ENCODE assay signal across 8 mouse cellular contexts in genomic region chr4:117836204-117836767, GRCm38 (mm10). TPM values are rescaled to one million over a fixed set of nuclear protein-coding genes. Genes with fewer than 3 reads are reported as not detected.
DNase-seq lines count a peak whose midpoint lies in the region; ATAC-seq lines count a peak whose summit lies in the region.

No protein-coding gene starts in this region.

- H3K4me1 ChIP-seq in intestine, embryonic 14.5 days (replicated peaks; ENCODE audit: control insufficient read depth, insufficient read depth, low read length), result peaks cover 5% of the 10 kb centered on the region

- no peaks in the 10 kb centered on the region for H3K27me3 ChIP-seq in intestine, embryonic 14.5 days (replicated peaks; ENCODE audit: control insufficient read depth, insufficient read depth, low read length)

- peak overlapping the region; percentile 90 for H3K27ac ChIP-seq in intestine, embryonic 14.5 days (ENCODE audit: low read depth)

- under 1% methylated on average over 42 of the region's 48 CpGs for WGBS in intestine, embryonic 14.5 days

- H3K4me2 ChIP-seq in intestine, embryonic 14.5 days (ENCODE audit: low read length), result peak overlapping the region; percentile 77

- peak; percentile 87 for ATAC-seq in intestine, embryonic 14.5 days (replicated peaks; ENCODE audit: low FRiP score, low TSS enrichment, low read depth)
- ATAC-seq in megakaryocyte-erythroid progenitor cell, adult 5-6 weeks (replicated peaks; ENCODE audit: low FRiP score, low TSS enrichment, poor library complexity, severe bottlenecking), result peak; percentile 61

- DNase-seq in adrenal gland, adult 18-20 months (ENCODE audit: low spot score in 2 of 2), result peak; percentile 86 to 92
- peak; percentile 95 for DNase-seq in embryo, embryonic 10.5 days (ENCODE audit: low spot score)
- DNase-seq in gastrocnemius, postnatal 14 days, result peak; percentile 84
- peak; percentile 97 for DNase-seq in intestine, embryonic 14.5 days (ENCODE audit: low spot score)
- peak; percentile 85 to 87 for DNase-seq in left cerebral cortex, postnatal 14 days (ENCODE audit: low spot score in 2 of 2)
- DNase-seq in right cerebral cortex, postnatal 14 days, result peak; percentile 92
- DNase-seq in urinary bladder, postnatal 25 days (ENCODE audit: low spot score), result peak; percentile 89

- H3K36me3 ChIP-seq in intestine, embryonic 14.5 days (ENCODE audit: control insufficient read depth, insufficient read depth, low read length), result no peaks in the 10 kb centered on the region

- intact Hi-C loops in gastrocnemius, postnatal 14 days (cut with DNase I; ENCODE audit: low total_unique reads), result loop anchor here (10.0 kb wide), 1 partner anchor 79 kb away; the partner anchor contains the start of gene Ipo13
- intact Hi-C loops in left cerebral cortex, postnatal 14 days (cut with DNase I), result loop anchor here (2.0 to 10.0 kb wide), 2 partner anchors 23 to 249 kb away; no protein-coding TSS in a partner anchor

- peak overlapping the region; percentile 76 for H3K4me3 ChIP-seq in intestine, embryonic 14.5 days (ENCODE audit: low read depth, low read length)

- H3K9me3 ChIP-seq in intestine, embryonic 14.5 days (ENCODE audit: control insufficient read depth, low read length), result no peaks in the 10 kb centered on the region

- peak overlapping the region; percentile 74 for H3K9ac ChIP-seq in intestine, embryonic 14.5 days (ENCODE audit: low read length)

RNA-seq across cellular contexts. Expression of gene Slc6a9, which starts 2.0 kb away (rescaled TPM):
- total RNA-seq in adrenal gland, adult 18-20 months (2021), result 10 to 100 TPM in 1 of 2 experiments, 1 to 10 TPM in 1; 6.5 to 11.8 TPM
- total RNA-seq in gastrocnemius, postnatal 14 days (2021), result 1 to 10 TPM; 4.0 to 6.2 TPM
- 9.5 and 11.7 TPM in 2 replicates for polyA plus RNA-seq in intestine, embryonic 14.5 days (2014; fragmentation: Nextera tagmentation; extraction: Ambion mirVana)
- total RNA-seq in left cerebral cortex, postnatal 14 days (2021), result 10 to 100 TPM; 32.4 to 33.5 TPM
- 0.68 and 4.9 TPM in 2 replicates for total RNA-seq in megakaryocyte-erythroid progenitor cell, adult 5-6 weeks (2014; fragmentation: Nextera tagmentation)
- 0.23 TPM in 1 of 2 replicates, not detected in the other for total RNA-seq in megakaryocyte-erythroid progenitor cell, adult 5-6 weeks (2017)

RNA-seq across cellular contexts. Expression of gene Ccdc24, which starts 36.1 kb away (rescaled TPM):
- total RNA-seq in adrenal gland, adult 18-20 months (2021), result under 1 TPM; 0.70 to 0.99 TPM
- total RNA-seq in gastrocnemius, postnatal 14 days (2021), result under 1 TPM; 0.39 to 0.47 TPM
- polyA plus RNA-seq in intestine, embryonic 14.5 days (2014; fragmentation: Nextera tagmentation; extraction: Ambion mirVana), result 1.1 and 1.9 TPM in 2 replicates
- 1 to 10 TPM; 2.1 to 2.8 TPM for total RNA-seq in left cerebral cortex, postnatal 14 days (2021)
- total RNA-seq in megakaryocyte-erythroid progenitor cell, adult 5-6 weeks (2014; fragmentation: Nextera tagmentation), result not detected in 2 replicates
- not detected in 2 replicates for total RNA-seq in megakaryocyte-erythroid progenitor cell, adult 5-6 weeks (2017)

RNA-seq across cellular contexts. Expression of gene B4galt2, which starts 47.0 kb away (rescaled TPM):
- 10 to 100 TPM in 1 of 2 experiments, 1 to 10 TPM in 1; 9.9 to 12.9 TPM for total RNA-seq in adrenal gland, adult 18-20 months (2021)
- 1 to 10 TPM; 6.5 to 8.1 TPM for total RNA-seq in gastrocnemius, postnatal 14 days (2021)
- polyA plus RNA-seq in intestine, embryonic 14.5 days (2014; fragmentation: Nextera tagmentation; extraction: Ambion mirVana), result 26.3 and 30.6 TPM in 2 replicates
- 100 to 1,000 TPM; 136 to 144 TPM for total RNA-seq in left cerebral cortex, postnatal 14 days (2021)
- not detected in 2 replicates for total RNA-seq in megakaryocyte-erythroid progenitor cell, adult 5-6 weeks (2014; fragmentation: Nextera tagmentation)
- 2.8 TPM in 1 of 2 replicates, not detected in the other for total RNA-seq in megakaryocyte-erythroid progenitor cell, adult 5-6 weeks (2017)

RNA-seq across cellular contexts. Expression of gene Atp6v0b, which starts 50.8 kb away (rescaled TPM):
- total RNA-seq in adrenal gland, adult 18-20 months (2021), result 100 to 1,000 TPM; 222 to 245 TPM
- total RNA-seq in gastrocnemius, postnatal 14 days (2021), result 10 to 100 TPM; 55.4 to 57.6 TPM
- 213 and 219 TPM in 2 replicates for polyA plus RNA-seq in intestine, embryonic 14.5 days (2014; fragmentation: Nextera tagmentation; extraction: Ambion mirVana)
- total RNA-seq in left cerebral cortex, postnatal 14 days (2021), result 100 to 1,000 TPM; 486 to 488 TPM
- total RNA-seq in megakaryocyte-erythroid progenitor cell, adult 5-6 weeks (2014; fragmentation: Nextera tagmentation), result 164 and 195 TPM in 2 replicates
- total RNA-seq in megakaryocyte-erythroid progenitor cell, adult 5-6 weeks (2017), result 40.6 and 60.1 TPM in 2 replicates

RNA-seq across cellular contexts. Expression of gene Dph2, which starts 55.5 kb away (rescaled TPM):
- 10 to 100 TPM; 11.7 to 13.3 TPM for total RNA-seq in adrenal gland, adult 18-20 months (2021)
- 1 to 10 TPM; 2.6 to 2.7 TPM for total RNA-seq in gastrocnemius, postnatal 14 days (2021)
- 20.0 and 23.1 TPM in 2 replicates for polyA plus RNA-seq in intestine, embryonic 14.5 days (2014; fragmentation: Nextera tagmentation; extraction: Ambion mirVana)
- 1 to 10 TPM; 9.0 to 9.1 TPM for total RNA-seq in left cerebral cortex, postnatal 14 days (2021)
- total RNA-seq in megakaryocyte-erythroid progenitor cell, adult 5-6 weeks (2014; fragmentation: Nextera tagmentation), result 12.8 and 24.7 TPM in 2 replicates
- total RNA-seq in megakaryocyte-erythroid progenitor cell, adult 5-6 weeks (2017), result 11.7 and 12.6 TPM in 2 replicates

Comparison
In these comparisons a context has a peak if more than half of its experiments do, and no peak if none do; other contexts are left out.
1. Peak in every context shown above with its lines: DNase-seq, ATAC-seq, H3K4me3 ChIP-seq and H3K27ac ChIP-seq.
2. RNA of gene B4galt2, which starts 47.0 kb away (total RNA-seq): 136 to 144 TPM in left cerebral cortex, postnatal 14 days; 9.9 to 12.9 TPM in adrenal gland, adult 18-20 months, 6.5 to 8.1 TPM in gastrocnemius, postnatal 14 days and 2.8 TPM in megakaryocyte-erythroid progenitor cell, adult 5-6 weeks; every median in the first group is over 4 times any median in the second.